Mouse (Mus musculus) lung, embryonic 15.5 days (tissue): Measurements from ENCODE around the gene CK137956. TPM values are rescaled to one million over a fixed set of nuclear protein-coding genes. Genes with fewer than 3 reads are reported as not detected.

Experiments
- ATAC-seq: fragments of 200-750 bp; cut with Nextera tagmentation; 2 replicates; pipeline ENCODE4 v1.8.0; 2017; ENCODE audit warnings: moderate number of reproducible peaks, borderline replicate concordance; ENCODE audit not compliant: low FRiP score, low TSS enrichment; ENCODE audit errors: extremely low read depth
- H3K27ac ChIP-seq: fragments of 300-500 bp; sonication (generic); 2 replicates; pipeline ENCODE4 v1.5.1; 2015; ENCODE audit warnings: moderate library complexity, mild to moderate bottlenecking, inconsistent platforms
- H3K27me3 ChIP-seq: fragments of 300-500 bp; sonication (generic); 2 replicates; pipeline ENCODE4 v1.6.1; 2015; ENCODE audit warnings: inconsistent platforms
- H3K36me3 ChIP-seq: fragments of 300-500 bp; sonication (generic); 2 replicates; pipeline ENCODE4 v1.6.1; 2015; ENCODE audit warnings: inconsistent platforms
- H3K4me1 ChIP-seq: fragments of 300-500 bp; sonication (generic); 2 replicates; pipeline ENCODE4 v1.6.1; 2015; ENCODE audit warnings: inconsistent platforms
- H3K4me2 ChIP-seq: fragments of 300-500 bp; sonication (generic); 2 replicates; pipeline ENCODE4 v1.6.1; 2015; ENCODE audit warnings: inconsistent platforms, mild to moderate bottlenecking, moderate library complexity
- H3K4me3 ChIP-seq: fragments of 300-500 bp; sonication (generic); 2 replicates; pipeline ENCODE4 v1.5.1; 2015; ENCODE audit warnings: mild to moderate bottlenecking, inconsistent platforms
- H3K9ac ChIP-seq: fragments of 300-500 bp; sonication (generic); 2 replicates; pipeline ENCODE4 v1.6.1; 2015; ENCODE audit warnings: inconsistent platforms
- H3K9me3 ChIP-seq: fragments of 300-500 bp; sonication (generic); 2 replicates; pipeline ENCODE4 v1.6.1; 2016; ENCODE audit warnings: inconsistent platforms
- WGBS: fragments of 180-500 bp; shearing (Covaris S2); methylation state at CpG from one replicate; pipeline ENCODE4 v1.1.7; 2015; 5-methylcytosine and 5-hydroxymethylcytosine counted together
- polyA plus RNA-seq: library from polyadenylated mRNA; unstranded; fragments of >200 nt; fragmentation: Nextera tagmentation; extraction: Ambion mirVana; gene quantifications from 2 replicates; pipeline ENCODE4 v1.2.1, GENCODE M21; 2015

CK137956 gene
- not detected in 2 replicates for polyA plus RNA-seq

GRCm38 (mm10) chr4:127970901-127971868 is at the start of gene CK137956:
TSS of gene CK137956 (minus strand) at chr4:127970951.
- H3K27me3 ChIP-seq = peaks cover 45% of the 10 kb centered on the region

GRCm38 (mm10) chr4:128019465-128019864 is 48.7 kb upstream of the CK137956 start:
- Histone ChIP-seq H3K9me3 (no peaks in the 10 kb centered on the region), H3K27me3 (no peaks in the 10 kb centered on the region), H3K4me3 (no peak overlapping the region), H3K9ac (no peak overlapping the region), H3K4me2 (no peak overlapping the region), H3K36me3 (no peaks in the 10 kb centered on the region), H3K4me1 (no peaks in the 10 kb centered on the region), H3K27ac (no peak overlapping the region)
- 78% methylated on average over 2 of the region's 2 CpGs for WGBS
- no peak for ATAC-seq

More at GRCm38 (mm10) chr4:127970901-127971868, at the start of gene CK137956:
- Histone ChIP-seq H3K4me3 (no peak within 1 kb of the TSS), H3K36me3 (no peaks in the 10 kb centered on the region), H3K9me3 (no peaks in the 10 kb centered on the region), H3K4me1 (no peaks in the 10 kb centered on the region), H3K4me2 (no peak within 1 kb of the TSS), H3K27ac (no peak within 1 kb of the TSS), H3K9ac (no peak within 1 kb of the TSS)
- ATAC-seq = no peak
- WGBS = 3% methylated on average over 39 of the region's 39 CpGs

GRCm38 (mm10) chr4:128004797-128005452 is 34.2 kb upstream of the CK137956 start:
- Histone ChIP-seq H3K27me3 (no peaks in the 10 kb centered on the region), H3K36me3 (no peaks in the 10 kb centered on the region), H3K9ac (no peak overlapping the region), H3K27ac (no peak overlapping the region), H3K4me3 (no peak overlapping the region), H3K9me3 (no peaks in the 10 kb centered on the region), H3K4me1 (no peaks in the 10 kb centered on the region), H3K4me2 (no peak overlapping the region)
- WGBS = 60% methylated on average over 3 of the region's 3 CpGs
- ATAC-seq = no peak

GRCm38 (mm10) chr4:128002638-128003101 is 31.9 kb upstream of the CK137956 start:
- Histone ChIP-seq H3K36me3 (no peaks in the 10 kb centered on the region), H3K9ac (no peak overlapping the region), H3K27ac (no peak overlapping the region), H3K4me1 (no peaks in the 10 kb centered on the region), H3K4me2 (no peak overlapping the region), H3K27me3 (no peaks in the 10 kb centered on the region), H3K9me3 (no peaks in the 10 kb centered on the region), H3K4me3 (no peak overlapping the region)
- WGBS = 37% methylated on average over 4 of the region's 4 CpGs
- no peak for ATAC-seq

- Histone ChIP-seq H3K4me1 (no peaks in the 10 kb centered on the region), H3K9me3 (no peaks in the 10 kb centered on the region), H3K9ac (no peak overlapping the region), H3K4me2 (no peak overlapping the region), H3K27ac (no peak overlapping the region), H3K36me3 (no peaks in the 10 kb centered on the region), H3K27me3 (no peaks in the 10 kb centered on the region), H3K4me3 (no peak overlapping the region)
- ATAC-seq = no peak
- WGBS = 69% methylated on average over 3 of the region's 3 CpGs
These were observed 28.5 kb upstream of the CK137956 start for GRCm38 (mm10) chr4:127999281-127999680.

- no peaks in the 10 kb centered on the region for H3K36me3 ChIP-seq
- no peak for ATAC-seq
- WGBS = 8% methylated on average over 18 of the region's 18 CpGs
- H3K4me3 ChIP-seq = no peak overlapping the region
- no peak overlapping the region for H3K4me2 ChIP-seq
- no peak overlapping the region for H3K9ac ChIP-seq
- H3K4me1 ChIP-seq = peaks cover 8% of the 10 kb centered on the region; the same call in 1 of the 2 replicates
- no peaks in the 10 kb centered on the region for H3K9me3 ChIP-seq
- peaks cover 66% of the 10 kb centered on the region for H3K27me3 ChIP-seq
- no peak overlapping the region for H3K27ac ChIP-seq
These were observed 18.7 kb upstream of the CK137956 start for GRCm38 (mm10) chr4:127989347-127989995.

- peaks cover 70% of the 10 kb centered on the region for H3K27me3 ChIP-seq
- peak overlapping the region; percentile 28 for H3K4me3 ChIP-seq
- no peak for ATAC-seq
These were observed 17.9 kb upstream of the CK137956 start for GRCm38 (mm10) chr4:127988526-127989180.

GRCm38 (mm10) chr4:127987784-127988455 is 17.2 kb upstream of the CK137956 start, which contains the start of gene Csmd2:
TSS of gene Csmd2 (plus strand) at chr4:127987857.
- no peak within 1 kb of the TSS for H3K27ac ChIP-seq
- under 1% methylated on average over 44 of the region's 65 CpGs for WGBS
- no peaks in the 10 kb centered on the region for H3K9me3 ChIP-seq
- H3K4me3 ChIP-seq = peak within 1 kb of the TSS; percentile 28
- peaks cover 70% of the 10 kb centered on the region for H3K27me3 ChIP-seq
- H3K9ac ChIP-seq = no peak within 1 kb of the TSS
- H3K4me2 ChIP-seq = peak within 1 kb of the TSS; percentile 57
- no peak for ATAC-seq
- peaks cover 8% of the 10 kb centered on the region; the same call in 1 of the 2 replicates for H3K4me1 ChIP-seq
- no peaks in the 10 kb centered on the region for H3K36me3 ChIP-seq

More at GRCm38 (mm10) chr4:127988526-127989180, 17.9 kb upstream of the CK137956 start:
- no peaks in the 10 kb centered on the region for H3K36me3 ChIP-seq
- no peak overlapping the region for H3K27ac ChIP-seq
- H3K4me1 ChIP-seq = peaks cover 8% of the 10 kb centered on the region; the same call in 1 of the 2 replicates
- no peak overlapping the region for H3K9ac ChIP-seq
- no peaks in the 10 kb centered on the region for H3K9me3 ChIP-seq
- H3K4me2 ChIP-seq = peak overlapping the region; percentile 57
- whole genome bisulfite sequencing = under 1% methylated on average over 39 of the region's 39 CpGs

- peaks cover 8% of the 10 kb centered on the region; the same call in 1 of the 2 replicates for H3K4me1 ChIP-seq
- H3K4me3 ChIP-seq = no peak overlapping the region
- no peak for ATAC-seq
- no peak overlapping the region for H3K27ac ChIP-seq
- peak overlapping the region; percentile 57; the same call in 1 of the 2 replicates for H3K4me2 ChIP-seq
- WGBS = 7% methylated on average over 10 of the region's 10 CpGs
- H3K9me3 ChIP-seq = no peaks in the 10 kb centered on the region
- H3K27me3 ChIP-seq = peaks cover 70% of the 10 kb centered on the region
- H3K36me3 ChIP-seq = no peaks in the 10 kb centered on the region
- H3K9ac ChIP-seq = no peak overlapping the region
These were observed 16.5 kb upstream of the CK137956 start for GRCm38 (mm10) chr4:127987270-127987669.

GRCm38 (mm10) chr4:127986491-127987075 is 15.8 kb upstream of the CK137956 start:
- no peak for ATAC-seq
- H3K9ac ChIP-seq = no peak overlapping the region
- no peak overlapping the region for H3K4me3 ChIP-seq
- H3K4me2 ChIP-seq = no peak overlapping the region
- peaks cover 8% of the 10 kb centered on the region; the same call in 1 of the 2 replicates for H3K4me1 ChIP-seq
- no peaks in the 10 kb centered on the region for H3K36me3 ChIP-seq
- H3K9me3 ChIP-seq = no peaks in the 10 kb centered on the region
- WGBS = 6% methylated on average over 25 of the region's 25 CpGs
- no peak overlapping the region for H3K27ac ChIP-seq
- H3K27me3 ChIP-seq = peaks cover 70% of the 10 kb centered on the region
